Mouse (Mus musculus) embryo, embryonic 11 days (tissue): ENCODE results near the gene Tmem258.

Experiments
- DNase-seq: peaks from one replicate; pipeline ENCODE4 v3.0.0-alpha.2; 2015

The Tmem258 gene

GRCm38 (mm10) chr19:10185876-10186275 lies 17.9 kb upstream of the Tmem258 start:
- no peak for DNase-seq

GRCm38 (mm10) chr19:10186569-10186968 lies 17.2 kb upstream of the Tmem258 start:
- no peak for DNase-seq

- no peak for DNase-seq
These were observed 15.5 kb upstream of the Tmem258 start for GRCm38 (mm10) chr19:10188281-10188811.

GRCm38 (mm10) chr19:10189022-10189421 lies 14.8 kb upstream of the Tmem258 start:
- DNase-seq = no peak

- no peak for DNase-seq
These were observed 13.9 kb upstream of the Tmem258 start for GRCm38 (mm10) chr19:10189940-10190339.

GRCm38 (mm10) chr19:10190796-10191195 lies 13.0 kb upstream of the Tmem258 start:
- peak; percentile 73 for DNase-seq

GRCm38 (mm10) chr19:10191326-10191725 lies 12.5 kb upstream of the Tmem258 start:
- DNase-seq = no peak

GRCm38 (mm10) chr19:10194337-10194736 lies 9.5 kb upstream of the Tmem258 start:
- DNase-seq = no peak

GRCm38 (mm10) chr19:10195252-10195651 lies 8.6 kb upstream of the Tmem258 start:
- no peak for DNase-seq

GRCm38 (mm10) chr19:10197130-10197529 lies 6.7 kb upstream of the Tmem258 start:
- DNase-seq = no peak

GRCm38 (mm10) chr19:10198286-10198685 lies 5.5 kb upstream of the Tmem258 start:
- DNase-seq = no peak

GRCm38 (mm10) chr19:10198723-10199122 lies 5.1 kb upstream of the Tmem258 start:
- peak; percentile 91 for DNase-seq

GRCm38 (mm10) chr19:10203146-10203847 lies 517 bp upstream of the Tmem258 start:
- DNase-seq = no peak

GRCm38 (mm10) chr19:10204616-10205001 lies 795 bp downstream of the Tmem258 start:
- peak; percentile 61 for DNase-seq

GRCm38 (mm10) chr19:10205051-10205450 lies 1.2 kb downstream of the Tmem258 start:
- DNase-seq = no peak

- DNase-seq = no peak
These were observed 5.0 kb downstream of the Tmem258 start for GRCm38 (mm10) chr19:10208851-10209250.

GRCm38 (mm10) chr19:10210885-10211284 lies 7.1 kb downstream of the Tmem258 start:
- DNase-seq = no peak

GRCm38 (mm10) chr19:10213796-10214471 lies 10.1 kb downstream of the Tmem258 start:
- no peak for DNase-seq

GRCm38 (mm10) chr19:10216101-10216500 lies 12.3 kb downstream of the Tmem258 start:
- DNase-seq = no peak

- DNase-seq = peak; percentile 81
These were observed 15.3 kb downstream of the Tmem258 start for GRCm38 (mm10) chr19:10219108-10219507.

- DNase-seq = no peak
These were observed 15.8 kb downstream of the Tmem258 start for GRCm38 (mm10) chr19:10219593-10219992.

- peak; percentile 63 for DNase-seq
These were observed 17.8 kb downstream of the Tmem258 start for GRCm38 (mm10) chr19:10221585-10221984.

GRCm38 (mm10) chr19:10222656-10223055 lies 18.8 kb downstream of the Tmem258 start:
- DNase-seq = no peak

- no peak for DNase-seq
These were observed 19.7 kb downstream of the Tmem258 start for GRCm38 (mm10) chr19:10223561-10223960.
